Mouse (Mus musculus) cerebellum, postnatal 10 days (tissue): ENCODE measurements around the gene Noxred1.
A peak's percentile ranks its signal among the peaks of the same experiment; 100 is the strongest.
"Not testable (repeated sequence)": the region's sequence is repeated elsewhere in the genome, so short reads cannot be mapped to it uniquely, and the experiment has no call there.

Experiments used
- DNase-seq, 2 experiments: peaks; one replicate each; pipeline ENCODE4 v3.0.0; 2021; ENCODE audit warnings: mixed read lengths in 2 of 2

Noxred1 gene

DNA sequence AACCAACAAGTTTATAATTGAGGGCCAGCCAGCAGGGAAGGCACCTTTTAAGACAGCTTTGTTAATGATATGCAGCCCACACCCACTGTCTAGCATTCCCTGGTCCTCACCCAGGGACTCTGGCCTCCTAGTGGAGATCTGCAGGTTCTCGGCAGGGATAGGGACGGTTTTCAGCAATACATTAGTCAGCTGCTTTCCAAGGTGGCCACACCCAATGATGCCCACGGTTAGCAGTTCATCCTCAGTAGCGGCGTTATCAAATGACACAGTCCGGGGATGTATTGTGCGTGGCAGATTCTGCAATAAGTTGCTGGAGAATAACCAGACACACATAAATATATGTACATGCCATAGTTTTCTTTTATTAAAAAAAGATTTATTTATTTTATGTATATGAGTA lies 11.7 kb downstream of the Noxred1 start:
- no peak for DNase-seq

DNA sequence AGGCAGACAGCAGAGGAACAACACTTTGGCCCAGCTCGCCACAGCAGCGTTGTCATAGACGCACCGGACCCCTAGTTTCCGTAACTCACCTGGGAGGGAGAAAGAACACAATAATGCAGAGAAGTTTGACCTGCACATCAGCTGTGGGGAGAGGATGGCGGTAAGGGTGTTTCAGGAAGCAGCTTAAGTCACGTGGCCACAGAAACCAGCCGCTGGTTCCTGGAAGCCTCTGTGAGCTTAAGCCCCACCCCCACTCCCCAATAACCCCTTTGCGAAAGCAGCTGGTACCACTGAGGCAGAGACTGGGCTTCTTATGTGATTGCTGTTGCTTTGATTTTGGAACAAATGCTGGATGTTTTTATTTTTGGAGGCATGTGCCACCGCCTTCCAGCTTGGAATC lies 13.6 kb downstream of the Noxred1 start:
- no peak for DNase-seq

DNA sequence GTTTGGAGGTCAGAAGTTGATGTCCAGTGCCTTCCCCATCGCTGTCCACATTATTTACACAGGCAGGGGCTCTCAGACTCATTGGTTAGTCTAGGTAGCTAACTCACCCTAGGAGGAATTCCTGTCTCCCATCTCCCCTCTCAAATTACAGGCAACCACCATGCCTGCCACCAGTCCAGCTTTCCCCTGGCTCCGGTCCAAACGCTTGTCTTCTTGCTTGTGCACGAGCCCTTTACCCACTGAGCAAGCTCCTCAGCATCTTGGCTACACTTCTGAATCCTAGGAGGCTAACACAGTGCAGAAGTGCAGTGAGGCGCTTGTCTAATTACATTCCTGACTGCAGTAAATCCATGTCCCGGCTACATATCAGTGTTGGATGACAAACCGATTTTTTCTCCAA lies 19.2 kb downstream of the Noxred1 start:
- peak; percentile 81 to 85 for DNase-seq

DNA sequence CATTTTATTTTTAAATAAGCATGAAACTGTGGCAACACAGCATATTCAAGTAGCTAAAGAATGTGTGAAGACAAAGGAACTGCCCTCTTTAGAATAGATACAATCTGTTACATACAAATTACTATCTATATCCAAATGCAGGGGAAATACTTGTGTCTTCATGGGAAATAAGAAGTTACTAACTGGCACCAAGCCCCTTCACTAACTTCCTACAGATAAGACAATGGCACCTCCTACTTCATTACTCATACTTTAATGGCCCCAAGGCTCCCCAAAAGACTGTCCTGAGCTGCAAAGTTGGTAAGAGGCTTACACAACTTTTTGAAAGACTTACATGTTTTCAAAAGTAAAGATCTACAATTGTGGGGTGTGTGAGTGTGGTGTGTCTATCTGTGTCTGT lies 20.9 kb downstream of the Noxred1 start:
- DNase-seq, result no peak

DNA sequence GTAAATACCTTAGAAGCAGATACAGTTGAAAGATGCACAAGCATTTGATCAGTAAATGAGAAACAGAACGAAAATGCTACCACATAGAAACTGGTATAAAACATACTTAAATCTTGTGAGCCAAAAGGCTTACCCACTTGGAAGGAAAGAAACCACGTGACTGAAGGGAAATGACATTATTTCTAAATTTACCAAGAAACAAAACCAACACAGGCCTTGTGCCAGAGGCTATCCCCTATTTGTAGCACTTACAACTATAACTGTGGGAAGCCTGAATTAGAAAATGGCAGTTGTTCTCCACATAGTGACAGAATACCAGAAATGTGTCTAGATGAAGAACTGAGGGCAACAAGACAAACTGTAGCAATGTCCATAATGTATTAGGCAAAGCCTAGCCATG lies 22.5 kb downstream of the Noxred1 start:
- no peak for DNase-seq

DNA sequence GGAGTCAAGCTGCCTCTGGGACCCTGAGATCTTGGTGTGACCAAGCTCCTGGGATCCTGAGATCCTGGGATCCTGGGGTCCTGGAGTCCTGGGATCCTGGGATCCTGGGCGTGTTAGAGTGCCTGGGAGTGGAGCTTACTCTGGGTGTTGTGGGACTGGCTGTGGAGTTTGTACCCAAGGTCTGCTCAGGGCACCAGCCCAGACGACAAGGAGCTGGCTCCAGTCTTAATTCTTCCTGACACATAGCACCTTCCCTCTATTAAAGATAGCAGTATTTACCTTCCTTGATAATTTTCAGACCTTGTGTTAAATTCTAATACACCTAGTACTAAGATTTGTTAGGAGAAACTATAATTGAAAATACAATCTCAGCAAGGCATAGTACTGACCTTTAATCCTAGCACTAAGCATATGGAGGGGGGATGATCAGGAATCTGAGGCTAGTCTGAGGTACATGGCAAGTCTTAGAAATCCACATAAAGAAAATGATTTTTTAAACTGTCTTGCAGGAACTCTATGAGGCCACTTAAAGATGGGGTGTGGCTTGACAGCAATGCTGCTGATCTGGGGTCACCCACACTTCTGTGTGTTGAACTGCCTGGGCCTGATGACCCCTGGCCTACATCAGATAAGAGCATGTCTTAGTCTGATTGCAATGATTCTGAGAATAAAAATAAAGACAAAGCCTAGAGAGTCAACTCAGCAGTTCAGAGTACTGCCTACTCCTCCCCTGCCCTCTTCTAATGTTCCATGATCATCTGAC lies 25.5 kb downstream of the Noxred1 start:
- DNase-seq, result no peak

DNA sequence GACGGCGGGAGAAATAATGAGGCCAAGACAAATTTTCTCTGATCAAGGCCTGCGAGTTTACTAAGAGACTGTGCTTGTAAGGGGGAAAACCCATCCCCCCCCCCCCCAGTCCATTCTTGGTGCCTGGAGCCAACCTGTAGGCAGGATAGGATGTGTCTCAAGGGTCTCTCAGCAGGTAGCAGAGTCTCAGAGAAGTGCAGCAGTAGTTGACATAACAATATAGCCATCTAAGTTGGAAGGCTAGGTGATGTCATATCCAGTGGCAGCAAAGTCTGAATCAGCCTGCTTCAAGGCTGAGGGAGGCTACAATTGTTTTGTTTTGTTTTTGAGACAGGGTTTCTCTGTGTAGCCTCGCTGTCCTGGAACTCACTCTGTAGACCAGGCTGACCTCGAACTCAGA lies 32.7 kb downstream of the Noxred1 start:
- DNase-seq, result not testable (repeated sequence)

DNA sequence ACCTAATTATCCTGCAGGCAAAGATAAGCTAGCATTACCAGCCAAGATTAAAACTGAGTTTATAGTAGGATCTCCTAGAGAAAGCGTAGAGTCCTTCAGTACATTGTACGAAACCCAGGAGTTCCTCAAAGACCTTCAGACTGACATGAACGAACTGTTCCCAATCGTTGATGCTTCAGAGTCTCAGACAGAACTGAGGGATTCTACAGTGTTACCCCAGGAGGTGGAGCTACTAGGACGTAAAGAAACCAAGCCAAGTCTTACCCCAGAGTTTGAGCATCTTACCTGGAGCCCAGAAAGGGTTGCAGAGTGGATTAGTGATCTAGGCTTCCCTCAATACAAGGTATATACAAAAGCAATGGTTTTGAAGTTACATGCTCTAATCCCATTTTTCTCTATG lies 36.8 kb downstream of the Noxred1 start:
- no peak for DNase-seq

DNA sequence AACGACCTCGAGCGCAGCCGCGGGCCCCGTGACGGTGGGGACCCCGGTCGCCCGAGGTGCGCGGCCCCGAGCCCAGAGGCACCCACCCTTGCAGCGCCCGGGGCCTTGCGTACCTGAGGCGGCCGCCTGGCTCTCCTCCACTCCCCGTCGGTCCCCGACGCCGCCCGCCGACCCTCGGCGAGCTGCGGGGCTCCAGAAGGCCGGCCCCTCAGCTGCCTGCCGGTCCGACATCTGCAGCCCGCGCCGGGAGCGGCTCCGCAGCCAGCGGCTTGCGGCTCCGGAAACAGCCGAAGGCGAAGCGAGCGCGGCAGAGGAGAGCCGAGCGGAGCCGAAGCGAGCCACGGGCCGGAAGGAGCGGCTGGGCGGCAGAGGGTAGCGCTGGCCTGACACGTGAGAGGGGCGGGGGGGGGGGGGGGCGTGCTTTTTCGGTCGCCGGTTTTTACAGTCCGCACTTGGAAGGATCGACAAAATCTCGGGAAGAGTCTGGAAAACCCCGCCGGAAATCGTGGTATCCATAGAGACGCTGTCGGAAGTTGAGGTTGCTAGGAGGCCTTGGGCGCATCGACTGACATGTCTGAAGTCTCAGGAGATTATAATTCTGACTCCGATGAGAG lies 38.5 kb downstream of the Noxred1 start, which contains the start of gene Tmed8:
Tmed8 (minus strand) TSS at position 482 of the 614 bp plus-strand sequence.
- DNase-seq, result peak; percentile 87 to 89

DNA sequence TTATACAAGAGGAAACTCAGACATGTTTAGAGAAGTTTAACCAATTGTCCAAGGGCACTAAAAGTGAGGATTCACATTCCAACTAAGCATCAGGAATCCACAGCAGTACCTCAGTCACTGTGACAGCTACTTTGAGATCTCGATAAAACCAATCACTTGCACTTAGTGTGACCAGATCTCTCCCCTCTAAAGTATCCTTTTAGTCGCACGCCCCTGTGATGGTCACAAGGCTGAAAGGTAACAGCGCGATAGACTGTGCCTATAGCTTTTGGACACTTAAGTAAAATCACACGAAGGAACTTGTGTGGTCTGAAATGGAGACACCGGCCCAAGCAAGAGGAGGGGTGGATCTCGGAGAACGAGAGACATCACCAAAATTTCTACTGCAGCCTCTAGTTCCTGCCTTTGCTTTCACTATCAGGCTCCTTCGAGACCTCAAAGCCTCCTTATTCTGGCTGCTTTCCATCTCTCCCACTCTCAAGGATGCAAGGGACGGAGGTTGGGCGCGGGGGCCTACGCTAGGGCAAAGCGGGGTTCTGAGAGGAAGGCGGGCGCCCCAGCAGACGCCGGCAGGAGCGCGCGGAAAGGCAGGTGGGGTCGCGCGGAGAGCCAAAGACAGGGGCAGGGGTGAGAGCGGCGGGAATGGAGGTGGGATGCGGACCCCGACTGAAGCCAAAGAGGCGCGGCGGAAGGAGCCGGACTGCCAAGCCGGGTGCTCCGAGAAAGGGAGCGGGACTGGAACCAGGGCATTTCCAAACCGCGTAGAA lies 39.1 kb downstream of the Noxred1 start, which contains the start of gene Samd15:
Samd15 (plus strand) TSS at position 518 of the 767 bp plus-strand sequence.
- DNase-seq, result peak; percentile 70 to 74

DNA sequence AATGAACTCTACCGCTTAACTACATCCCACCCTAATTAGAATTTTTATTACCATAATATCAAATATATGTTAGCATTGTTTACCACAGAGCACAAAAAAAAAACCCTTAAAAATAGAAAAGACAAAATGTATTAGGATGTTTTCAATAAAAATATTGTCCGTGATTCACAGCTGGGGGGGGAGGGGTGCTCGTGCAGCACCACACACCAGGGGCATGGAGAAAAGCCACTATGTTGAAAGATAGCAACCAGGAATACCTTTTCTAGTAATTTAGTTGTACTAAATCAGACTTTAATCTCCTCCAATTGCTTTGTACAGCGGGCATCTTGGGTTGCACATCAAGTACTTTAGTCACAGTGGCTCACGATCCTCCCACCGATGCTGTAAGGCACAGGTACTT lies 39.7 kb downstream of the Noxred1 start:
- peak; percentile 12 to 19 for DNase-seq

DNA sequence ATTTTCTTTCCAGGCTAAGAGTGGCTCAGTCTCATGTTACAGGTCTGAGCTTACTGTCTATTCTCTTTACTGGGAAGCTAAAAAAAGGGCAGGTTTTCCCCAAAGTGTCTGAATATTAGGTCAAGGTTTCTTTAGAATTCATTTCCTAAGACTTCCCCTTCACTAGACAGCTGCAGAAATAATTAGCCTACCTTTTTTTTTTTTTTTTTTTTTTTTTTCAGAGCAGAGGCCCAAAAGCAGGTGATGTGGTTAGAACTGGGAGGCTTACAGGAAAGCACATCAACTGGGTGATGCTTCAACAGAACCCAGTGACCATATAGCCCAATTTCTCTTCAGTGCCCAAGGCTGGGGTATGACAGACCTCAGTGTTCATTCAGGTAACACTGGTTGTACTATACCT lies 42.2 kb downstream of the Noxred1 start:
- DNase-seq, result no peak

DNA sequence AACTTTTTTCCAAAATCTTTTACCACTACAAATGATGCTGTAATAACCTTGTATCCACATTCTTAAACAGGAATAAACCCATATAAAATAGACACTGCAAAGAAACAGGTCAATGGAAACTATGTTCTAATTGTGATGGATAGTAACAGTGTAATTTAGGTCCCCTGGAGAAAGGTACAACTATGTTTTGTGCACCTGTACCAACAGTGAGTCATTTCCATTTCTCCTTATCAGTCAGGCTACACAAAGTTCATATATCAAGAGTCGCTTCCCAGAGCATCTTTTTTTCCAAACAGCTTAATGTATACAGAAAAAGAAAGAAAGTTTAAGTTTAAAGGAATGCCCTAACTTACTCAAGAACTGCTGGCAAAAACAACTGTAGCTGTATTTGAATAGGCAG lies 43.5 kb downstream of the Noxred1 start:
- no peak for DNase-seq

DNA sequence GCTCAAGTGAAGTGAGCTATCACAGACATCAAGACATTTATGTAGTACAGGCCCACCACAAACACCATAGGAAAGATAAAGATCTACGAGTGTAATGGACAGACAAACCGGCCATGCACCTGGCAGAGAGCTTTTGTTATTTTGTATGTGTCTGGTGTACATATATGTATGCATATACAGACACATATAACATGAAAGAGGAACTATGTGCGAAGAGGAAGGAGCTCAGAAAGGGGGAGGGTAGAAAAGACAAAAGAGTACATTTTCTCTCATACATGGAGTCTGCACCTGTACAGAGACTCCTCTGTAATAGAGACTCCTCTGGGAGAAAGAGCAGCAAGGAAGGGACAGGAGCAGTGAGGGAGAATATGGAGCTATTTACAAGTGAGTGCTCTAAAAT lies 45.5 kb downstream of the Noxred1 start:
- no peak for DNase-seq

DNA sequence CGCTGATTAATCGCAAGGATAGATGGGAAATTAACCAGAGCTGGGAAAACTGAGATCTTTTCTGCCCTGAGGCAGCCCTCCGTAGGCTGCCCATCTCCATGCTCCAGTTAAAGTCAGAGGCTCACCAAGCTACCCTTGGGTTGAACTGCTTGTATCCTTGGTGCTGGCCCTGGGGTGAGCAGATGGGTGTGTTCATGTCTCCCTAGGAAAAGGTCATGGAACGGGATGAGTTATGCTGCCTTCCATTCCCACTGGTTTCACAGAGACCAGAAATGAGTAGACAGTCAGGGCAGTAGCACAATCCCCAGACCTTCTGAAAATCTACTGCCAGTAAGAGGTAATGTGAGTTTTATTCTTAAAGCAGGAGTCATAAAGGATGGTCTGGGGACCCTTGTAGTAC lies 60.9 kb downstream of the Noxred1 start:
- no peak for DNase-seq

DNA sequence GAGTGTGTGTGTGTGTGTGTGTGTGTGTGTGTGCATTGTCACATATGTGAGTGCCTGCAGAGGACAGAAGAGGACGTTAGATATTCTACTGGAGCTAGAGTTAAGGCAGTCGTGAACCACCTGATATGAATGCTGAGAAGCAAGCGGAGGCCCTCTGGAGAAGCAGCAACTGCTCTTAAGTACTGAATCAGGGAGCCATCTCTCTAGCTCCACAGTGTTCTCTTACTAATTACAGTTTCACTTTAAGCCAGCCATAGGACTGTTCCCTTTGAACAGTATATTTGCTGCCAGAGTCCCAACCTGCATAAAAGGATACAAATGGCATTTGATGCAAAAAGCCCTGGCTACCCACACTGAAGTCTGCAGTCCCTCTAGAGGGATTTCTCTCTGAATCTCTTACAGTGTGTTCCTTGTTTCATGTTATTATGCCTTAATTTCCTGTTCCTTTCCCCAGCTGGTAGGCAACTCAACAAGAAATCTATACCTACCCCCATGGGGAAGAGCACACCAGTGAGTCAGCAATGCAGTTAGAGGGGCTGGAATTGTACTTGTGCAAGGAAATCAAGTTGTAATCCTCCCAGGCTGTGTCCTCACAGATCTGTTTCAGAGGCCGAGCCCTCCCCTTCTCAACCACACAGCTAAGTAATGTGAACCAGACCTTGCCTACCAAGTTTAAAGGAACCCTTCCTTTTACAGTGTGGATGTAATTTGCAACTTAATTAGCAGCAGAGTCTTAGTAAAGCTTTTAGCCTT lies 63.2 kb downstream of the Noxred1 start:
- no peak for DNase-seq
